Mouse (Mus musculus) embryonic facial prominence, embryonic 11.5 days (tissue): ENCODE measurements around the gene Pard6b. TPM values are rescaled to one million over a fixed set of nuclear protein-coding genes. Genes with fewer than 3 reads are reported as not detected.
A peak's percentile ranks its signal among the peaks of the same experiment; 100 is the strongest.

Experiments used
- ATAC-seq: fragments of 200-750 bp; cut with Nextera tagmentation; replicated peaks from 2 replicates; pipeline ENCODE4 v1.8.0; 2017; ENCODE audit warnings: low read depth; ENCODE audit not compliant: insufficient number of reproducible peaks, low FRiP score, low TSS enrichment
- DNase-seq: peaks from one replicate; pipeline ENCODE4 v3.0.0-alpha.2; 2015; ENCODE audit warnings: low spot score
- H3K27ac ChIP-seq: fragments of 300-500 bp; sonication (generic); replicated peaks from 2 replicates; pipeline ENCODE4 v1.5.1; 2014; ENCODE audit warnings: mild to moderate bottlenecking, low read depth, low read length, control low read depth
- H3K27me3 ChIP-seq: fragments of 300-500 bp; sonication (generic); 2 replicates; pipeline ENCODE4 v1.6.1; 2014; ENCODE audit warnings: mild to moderate bottlenecking, low read length, moderate library complexity, mixed read lengths; ENCODE audit not compliant: control insufficient read depth, insufficient read depth
- H3K36me3 ChIP-seq: fragments of 300-500 bp; sonication (generic); replicated peaks from 2 replicates; pipeline ENCODE4 v1.6.1; 2014; ENCODE audit warnings: low read depth, mild to moderate bottlenecking, low read length, moderate library complexity, mixed read lengths; ENCODE audit not compliant: control insufficient read depth, insufficient read depth
- H3K4me1 ChIP-seq: fragments of 300-500 bp; sonication (generic); 2 replicates; pipeline ENCODE4 v1.6.1; 2014; ENCODE audit warnings: low read length, mixed read lengths; ENCODE audit not compliant: control insufficient read depth, insufficient read depth
- H3K4me2 ChIP-seq: fragments of 300-500 bp; sonication (generic); 2 replicates; pipeline ENCODE4 v1.6.1; 2014; ENCODE audit warnings: low read depth, mild to moderate bottlenecking, control low read depth, low read length, moderate library complexity
- H3K4me3 ChIP-seq: fragments of 300-500 bp; sonication (generic); 2 replicates; pipeline ENCODE4 v1.5.1; 2014; ENCODE audit warnings: low read depth, low read length, control low read depth
- H3K9ac ChIP-seq: fragments of 300-500 bp; sonication (generic); replicated peaks from 2 replicates; pipeline ENCODE4 v1.6.1; 2014; ENCODE audit warnings: mild to moderate bottlenecking, control low read depth, low read length
- H3K9me3 ChIP-seq: fragments of 300-500 bp; sonication (generic); replicated peaks from 2 replicates; pipeline ENCODE4 v1.6.1; 2016; ENCODE audit warnings: mild to moderate bottlenecking, low read length, inconsistent platforms, mixed read lengths; ENCODE audit not compliant: control insufficient read depth
- WGBS: fragments of 180-500 bp; shearing (Covaris S2); extraction: QIAGEN DNeasy Blood & Tissue Kit; methylation state at CpG from one replicate; pipeline ENCODE4 v1.1.7; 2014; 5-methylcytosine and 5-hydroxymethylcytosine counted together
- polyA plus RNA-seq: library from polyadenylated mRNA; unstranded; fragments of >200 nt; fragmentation: Nextera tagmentation; extraction: Ambion mirVana; gene quantifications from 2 replicates; pipeline ENCODE4 v1.2.1, GENCODE M21; 2014

The Pard6b gene
- polyA plus RNA-seq, 1 experiment from 2014 or later, result 4.8 TPM

DNA sequence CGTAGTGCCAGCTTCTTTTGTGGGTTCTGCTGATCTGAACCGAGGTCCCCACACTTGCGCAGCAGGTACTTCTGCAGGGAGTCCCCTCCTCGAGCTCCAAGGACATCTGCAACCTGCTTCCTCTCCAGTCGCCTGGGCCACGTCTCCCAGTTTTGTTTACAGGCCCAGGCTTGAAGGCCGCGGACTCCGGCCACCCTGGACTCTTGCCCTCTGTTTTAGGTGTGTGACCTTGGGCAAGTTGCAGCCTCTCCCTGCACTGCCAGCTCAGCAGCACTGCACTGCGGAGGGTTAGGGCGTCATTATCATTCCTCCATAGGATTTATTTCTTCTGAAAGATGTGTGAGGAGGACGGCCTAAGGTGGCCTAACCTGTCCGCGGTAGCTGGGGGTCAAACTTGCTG, 47.0 kb downstream of the Pard6b start:
- Histone ChIP-seq H3K27ac (no peak overlapping the region), H3K4me1 (no peaks in the 10 kb centered on the region), H3K36me3 (no peaks in the 10 kb centered on the region), H3K4me2 (no peak overlapping the region), H3K9ac (no peak overlapping the region), H3K4me3 (no peak overlapping the region), H3K9me3 (no peaks in the 10 kb centered on the region), H3K27me3 (no peaks in the 10 kb centered on the region)
- no peak for DNase-seq
- no peak for ATAC-seq
- 87% methylated on average over 14 of the region's 14 CpGs for WGBS

DNA sequence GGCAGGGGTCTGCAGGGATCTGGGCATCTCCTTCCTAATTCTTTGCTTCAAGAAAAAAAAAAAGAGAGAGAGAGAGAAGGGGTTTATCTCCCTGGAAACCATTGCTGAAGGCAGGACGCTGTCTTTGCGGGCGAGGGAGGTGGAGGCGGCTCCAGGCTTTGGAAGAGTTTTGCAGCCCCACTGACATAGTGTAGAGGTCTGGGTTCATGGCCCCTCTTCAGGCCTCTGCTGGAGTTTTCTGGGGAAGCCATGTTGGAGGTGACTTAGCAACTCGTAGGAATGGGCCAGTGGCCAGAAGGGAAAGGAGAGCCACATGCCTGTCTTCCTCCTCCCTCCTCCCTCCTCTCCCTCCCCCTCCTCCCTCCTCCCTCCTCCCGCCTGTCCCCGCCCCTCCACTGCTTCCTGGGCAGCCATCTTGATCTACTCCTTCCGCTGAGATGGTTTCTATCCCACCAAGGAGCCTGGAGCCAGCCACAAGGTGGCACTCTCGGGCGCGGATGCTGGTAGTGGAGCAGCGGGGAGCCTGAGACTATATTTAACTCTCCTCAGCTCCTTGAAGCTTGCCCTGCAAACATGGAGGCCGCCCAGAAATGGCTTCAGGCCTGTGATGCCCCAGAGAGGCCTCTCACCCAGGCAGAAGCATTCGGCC, 47.5 kb downstream of the Pard6b start:
- H3K4me3 ChIP-seq, result no peak overlapping the region
- H3K4me1 ChIP-seq, result no peaks in the 10 kb centered on the region
- H3K27ac ChIP-seq, result no peak overlapping the region
- no peaks in the 10 kb centered on the region for H3K9me3 ChIP-seq
- WGBS, result 35% methylated on average over 12 of the region's 14 CpGs
- H3K27me3 ChIP-seq, result no peaks in the 10 kb centered on the region
- no peak overlapping the region for H3K9ac ChIP-seq
- H3K4me2 ChIP-seq, result no peak overlapping the region
- H3K36me3 ChIP-seq, result no peaks in the 10 kb centered on the region
- DNase-seq (peak; percentile 93), ATAC-seq (peak; percentile 79)

GRCm38 (mm10) chr2:168130046-168130445, 49.2 kb downstream of the Pard6b start:
- 86% methylated on average over 3 of the region's 3 CpGs for WGBS
- Histone ChIP-seq H3K4me3 (no peak overlapping the region), H3K9me3 (no peaks in the 10 kb centered on the region), H3K4me2 (no peak overlapping the region), H3K9ac (no peak overlapping the region), H3K4me1 (no peaks in the 10 kb centered on the region), H3K27me3 (no peaks in the 10 kb centered on the region), H3K36me3 (no peaks in the 10 kb centered on the region), H3K27ac (no peak overlapping the region)
- DNase-seq (no peak), ATAC-seq (no peak)

- WGBS, result 75% methylated on average over 15 of the region's 15 CpGs
Measured at GRCm38 (mm10) chr2:168137161-168137560, 56.4 kb downstream of the Pard6b start.

GRCm38 (mm10) chr2:168143794-168144193, 63.0 kb downstream of the Pard6b start:
- DNase-seq (peak; percentile 38), ATAC-seq (peak; percentile 40)
- Histone ChIP-seq H3K4me3 (no peak overlapping the region), H3K9me3 (no peaks in the 10 kb centered on the region), H3K36me3 (no peaks in the 10 kb centered on the region), H3K27ac (no peak overlapping the region), H3K9ac (no peak overlapping the region), H3K4me1 (no peaks in the 10 kb centered on the region; the same call in 1 of the 2 replicates), H3K4me2 (no peak overlapping the region), H3K27me3 (no peaks in the 10 kb centered on the region)
- WGBS, result 49% methylated on average over 5 of the region's 5 CpGs

More at GRCm38 (mm10) chr2:168137161-168137560, 56.4 kb downstream of the Pard6b start:
- Histone ChIP-seq H3K4me1 (no peaks in the 10 kb centered on the region), H3K4me2 (no peak overlapping the region), H3K9ac (no peak overlapping the region), H3K27ac (no peak overlapping the region), H3K4me3 (no peak overlapping the region), H3K27me3 (no peaks in the 10 kb centered on the region), H3K36me3 (no peaks in the 10 kb centered on the region), H3K9me3 (no peaks in the 10 kb centered on the region)
- no peak for DNase-seq
- ATAC-seq, result no peak

DNA sequence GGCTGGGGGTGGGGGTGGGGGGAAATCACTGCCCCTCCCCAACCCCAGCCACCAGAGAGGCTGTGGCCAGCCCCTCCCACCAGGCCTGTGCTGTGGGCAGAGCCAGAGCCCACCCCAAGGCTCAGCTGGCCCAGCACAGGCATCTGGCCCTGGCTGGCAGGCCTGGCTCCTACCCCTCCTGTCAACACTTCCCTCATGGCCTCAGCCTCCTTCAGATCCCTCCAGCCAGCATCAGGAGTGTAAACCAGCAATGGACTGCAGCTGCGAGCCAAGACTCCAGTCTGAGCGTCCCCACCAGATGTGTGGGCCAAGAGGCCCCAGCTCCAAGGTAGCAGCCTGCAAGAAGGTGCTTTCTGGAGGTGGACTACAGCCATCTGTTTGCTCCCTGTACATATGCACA, 64.6 kb downstream of the Pard6b start:
- H3K36me3 ChIP-seq, result no peaks in the 10 kb centered on the region
- no peaks in the 10 kb centered on the region for H3K9me3 ChIP-seq
- no peak overlapping the region for H3K27ac ChIP-seq
- no peak overlapping the region for H3K9ac ChIP-seq
- H3K4me2 ChIP-seq, result no peak overlapping the region
- H3K4me3 ChIP-seq, result no peak overlapping the region
- no peaks in the 10 kb centered on the region for H3K27me3 ChIP-seq
- ATAC-seq (no peak), DNase-seq (peak; percentile 28)
- 65% methylated on average over 2 of the region's 2 CpGs for WGBS
- no peaks in the 10 kb centered on the region; the same call in 1 of the 2 replicates for H3K4me1 ChIP-seq

GRCm38 (mm10) chr2:168147722-168148432, 67.1 kb downstream of the Pard6b start:
- Histone ChIP-seq H3K9me3 (no peaks in the 10 kb centered on the region), H3K4me3 (no peak overlapping the region), H3K27ac (no peak overlapping the region), H3K4me1 (no peaks in the 10 kb centered on the region; the same call in 1 of the 2 replicates), H3K9ac (no peak overlapping the region), H3K27me3 (no peaks in the 10 kb centered on the region), H3K4me2 (no peak overlapping the region), H3K36me3 (no peaks in the 10 kb centered on the region)
- WGBS, result 54% methylated on average over 22 of the region's 22 CpGs
- ATAC-seq (no peak), DNase-seq (no peak)

DNA sequence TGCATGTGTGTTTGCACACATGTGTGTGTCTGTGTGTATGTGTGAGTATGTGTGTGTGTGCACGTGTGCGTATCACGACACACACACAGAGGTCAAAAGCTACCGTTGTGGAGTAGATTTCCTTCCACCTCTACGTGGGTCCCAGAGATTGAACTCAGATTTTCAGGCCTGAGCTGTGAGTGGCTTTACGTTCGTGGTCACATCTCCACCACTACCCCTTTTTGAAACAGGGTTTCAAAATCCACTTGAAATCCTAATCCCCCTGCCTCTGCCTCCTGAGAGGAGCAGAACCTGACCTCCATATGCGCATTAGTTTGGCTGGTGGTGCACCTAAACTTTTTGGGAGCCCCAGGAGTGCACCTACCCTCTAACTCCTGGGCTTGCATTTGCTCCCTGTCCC, 68.4 kb downstream of the Pard6b start:
- Histone ChIP-seq H3K4me2 (no peak overlapping the region), H3K27ac (no peak overlapping the region), H3K9ac (no peak overlapping the region), H3K4me3 (no peak overlapping the region), H3K27me3 (no peaks in the 10 kb centered on the region), H3K36me3 (no peaks in the 10 kb centered on the region), H3K9me3 (no peaks in the 10 kb centered on the region), H3K4me1 (no peaks in the 10 kb centered on the region; the same call in 1 of the 2 replicates)
- DNase-seq (no peak), ATAC-seq (no peak)
- WGBS, result 90% methylated on average over 8 of the region's 8 CpGs
